ENCODE assay signal across 14 mouse cellular contexts in genomic region chr17:26137106-26137750, GRCm38 (mm10). TPM values are rescaled to one million over a fixed set of nuclear protein-coding genes. Genes with fewer than 3 reads are reported as not detected.
DNase-seq lines count a peak whose midpoint lies in the region; ATAC-seq and TF ChIP-seq lines count a peak whose summit lies in the region.
"Had no signal": no experiment of that assay in that cellular context is flagged by ENCODE, and none has a peak within 500 bp of the region (broad histone marks: within the 10 kb centered on the region; RNA-seq: fewer than 3 reads in every experiment).

No protein-coding gene starts in this region.

- H3K27me3 ChIP-seq in hindbrain, embryonic 10.5 days (ENCODE audit: insufficient read depth, poor library complexity, severe bottlenecking): no peaks in the 10 kb centered on the region; the same call in 1 of the 2 replicates
- no peaks in the 10 kb centered on the region for H3K27me3 ChIP-seq in hindbrain, embryonic 13.5 days
- no peaks in the 10 kb centered on the region for H3K27me3 ChIP-seq in neural tube, embryonic 13.5 days
- no peaks in the 10 kb centered on the region for H3K27me3 ChIP-seq in neural tube, embryonic 15.5 days (replicated peaks)
- H3K27me3 ChIP-seq in limb, embryonic 11.5 days (ENCODE audit: control insufficient read depth, insufficient read depth, low read length): no peaks in the 10 kb centered on the region
- no peaks in the 10 kb centered on the region for H3K27me3 ChIP-seq in myocyte (ENCODE audit: control insufficient read depth, insufficient read depth, insufficient read length)
- H3K27me3 ChIP-seq: embryonic facial prominence, embryonic 12.5 days; forebrain, embryonic 13.5 days had no signal

- H3K4me3 ChIP-seq in hindbrain, embryonic 10.5 days: 0 out of 2 replicates have a peak overlapping the region, but pooled peaks have one; percentile 96
- no peak overlapping the region for H3K4me3 ChIP-seq in hindbrain, embryonic 13.5 days
- H3K4me3 ChIP-seq in neural tube, embryonic 13.5 days: peak overlapping the region; percentile 95; the same call in 1 of the 2 replicates
- no peak overlapping the region for H3K4me3 ChIP-seq in neural tube, embryonic 15.5 days (replicated peaks)
- no peak overlapping the region for H3K4me3 ChIP-seq in limb, embryonic 11.5 days (ENCODE audit: low read depth, low read length)
- H3K4me3 ChIP-seq in myocyte: peak overlapping the region; percentile 61

- H3ac ChIP-seq in myocyte (ENCODE audit: control insufficient read depth, insufficient read length): no peak overlapping the region

- WGBS in hindbrain, embryonic 10.5 days: 92% methylated on average over 11 of the region's 11 CpGs
- WGBS in hindbrain, embryonic 13.5 days: 87% methylated on average over 11 of the region's 11 CpGs
- 92% methylated on average over 11 of the region's 11 CpGs for WGBS in neural tube, embryonic 13.5 days
- WGBS in neural tube, embryonic 15.5 days: 92% methylated on average over 11 of the region's 11 CpGs
- 87% methylated on average over 11 of the region's 11 CpGs for WGBS in limb, embryonic 11.5 days

- H3K4me1 ChIP-seq in hindbrain, embryonic 10.5 days (replicated peaks): peaks cover 30% of the 10 kb centered on the region
- H3K4me1 ChIP-seq in hindbrain, embryonic 13.5 days (replicated peaks): peaks cover 24% of the 10 kb centered on the region
- H3K4me1 ChIP-seq in neural tube, embryonic 13.5 days (replicated peaks): peaks cover 29% of the 10 kb centered on the region
- peaks cover 29% of the 10 kb centered on the region for H3K4me1 ChIP-seq in neural tube, embryonic 15.5 days
- H3K4me1 ChIP-seq in limb, embryonic 11.5 days (ENCODE audit: control insufficient read depth, insufficient read depth, low read length): peaks cover 12% of the 10 kb centered on the region

- no peak overlapping the region for H3K9ac ChIP-seq in hindbrain, embryonic 13.5 days
- H3K9ac ChIP-seq in neural tube, embryonic 13.5 days: no peak overlapping the region
- H3K9ac ChIP-seq in neural tube, embryonic 15.5 days (replicated peaks): no peak overlapping the region
- peak overlapping the region; percentile 97; the same call in 1 of the 2 replicates for H3K9ac ChIP-seq in limb, embryonic 11.5 days (ENCODE audit: low read length)

- H3K36me3 ChIP-seq in hindbrain, embryonic 10.5 days: peaks cover 24% of the 10 kb centered on the region
- H3K36me3 ChIP-seq in hindbrain, embryonic 13.5 days: peaks cover 4% of the 10 kb centered on the region
- peaks cover 10% of the 10 kb centered on the region for H3K36me3 ChIP-seq in neural tube, embryonic 13.5 days
- 0 out of 2 replicates have a peak, but pooled peaks cover 1% of the 10 kb centered on the region for H3K36me3 ChIP-seq in neural tube, embryonic 15.5 days
- no peaks in the 10 kb centered on the region for H3K36me3 ChIP-seq in limb, embryonic 11.5 days (ENCODE audit: control insufficient read depth, insufficient read depth, low read length)
- no peaks in the 10 kb centered on the region for H3K36me3 ChIP-seq in myocyte (ENCODE audit: control insufficient read depth, insufficient read depth)

- no peak for TF ChIP-seq POLR2A in myocyte (IDR thresholded peaks at IDR 0.05; ENCODE audit: insufficient read length, low read depth)

- peaks cover 34% of the 10 kb centered on the region for H3K79me2 ChIP-seq in myocyte (ENCODE audit: control insufficient read depth, insufficient read depth)

- H3K4me2 ChIP-seq in hindbrain, embryonic 13.5 days: no peak overlapping the region; the same call in 1 of the 2 replicates
- no peak overlapping the region for H3K4me2 ChIP-seq in neural tube, embryonic 13.5 days
- no peak overlapping the region for H3K4me2 ChIP-seq in neural tube, embryonic 15.5 days
- no peak overlapping the region for H3K4me2 ChIP-seq in limb, embryonic 11.5 days (ENCODE audit: low read depth, severe bottlenecking)
- no peak overlapping the region for H3K4me2 ChIP-seq in myocyte (ENCODE audit: low read depth)

- H3K27ac ChIP-seq in hindbrain, embryonic 10.5 days: peak overlapping the region; percentile 95
- no peak overlapping the region for H3K27ac ChIP-seq in hindbrain, embryonic 13.5 days
- H3K27ac ChIP-seq in neural tube, embryonic 13.5 days (replicated peaks): no peak overlapping the region
- no peak overlapping the region for H3K27ac ChIP-seq in neural tube, embryonic 15.5 days (replicated peaks)
- H3K27ac ChIP-seq in limb, embryonic 11.5 days (replicated peaks; ENCODE audit: low read depth, low read length): no peak overlapping the region

- no peak for ATAC-seq in hindbrain, embryonic 13.5 days (ENCODE audit: low FRiP score)
- no peak for ATAC-seq in neural tube, embryonic 13.5 days (ENCODE audit: low read depth)
- ATAC-seq in neural tube, embryonic 15.5 days (ENCODE audit: low FRiP score): no peak
- ATAC-seq in limb, embryonic 11.5 days (ENCODE audit: insufficient number of reproducible peaks, low FRiP score, low TSS enrichment, low read depth): no peak
- no peak for ATAC-seq in activated CD4-positive, CD25-positive, alpha-beta regulatory T cell, adult 4 months
- ATAC-seq: lung, postnatal 0 days had no signal

- H3K9me3 ChIP-seq in hindbrain, embryonic 10.5 days: no peaks in the 10 kb centered on the region
- H3K9me3 ChIP-seq in hindbrain, embryonic 13.5 days: no peaks in the 10 kb centered on the region
- no peaks in the 10 kb centered on the region for H3K9me3 ChIP-seq in neural tube, embryonic 13.5 days
- H3K9me3 ChIP-seq in neural tube, embryonic 15.5 days (replicated peaks): no peaks in the 10 kb centered on the region
- no peaks in the 10 kb centered on the region for H3K9me3 ChIP-seq in limb, embryonic 11.5 days (ENCODE audit: control insufficient read depth, low read length)
- H3K9me3 ChIP-seq: embryonic facial prominence, embryonic 12.5 days; forebrain, embryonic 13.5 days had no signal

- DNase-seq in hindbrain, embryonic 10.5 days (ENCODE audit: low spot score): no peak
- DNase-seq in limb, embryonic 11.5 days (ENCODE audit: low spot score): no peak
- DNase-seq: adrenal gland, adult 2 months; heart, adult 2 months; kidney, postnatal 25 days; thymus, postnatal 4 days had no signal

TF ChIP-seq in myocyte, 11 proteins besides CTCF, POLR2A, EP300 and RAD21:
- TF ChIP-seq E2F4 (IDR thresholded peaks at IDR 0.05; ENCODE audit: insufficient read depth): no peak

RNA-seq across cellular contexts. Expression of gene Axin1, which starts 1.3 kb away (rescaled TPM):
- polyA plus RNA-seq in hindbrain, embryonic 10.5 days (2016; fragmentation: Nextera tagmentation; extraction: Ambion mirVana): 9.1 and 9.4 TPM in 2 replicates
- polyA plus RNA-seq in hindbrain, embryonic 13.5 days (2015; fragmentation: Nextera tagmentation; extraction: Ambion mirVana): 8.5 and 9.7 TPM in 2 replicates
- polyA plus RNA-seq in neural tube, embryonic 13.5 days (2015; fragmentation: Nextera tagmentation; extraction: Ambion mirVana): 7.1 and 11.6 TPM in 2 replicates
- polyA plus RNA-seq in neural tube, embryonic 15.5 days (2015; fragmentation: Nextera tagmentation; extraction: Ambion mirVana): 7.7 and 13.1 TPM in 2 replicates
- 17.1 and 23.7 TPM in 2 replicates for polyA plus RNA-seq in limb, embryonic 11.5 days (2014; fragmentation: Nextera tagmentation; extraction: Ambion mirVana)
- 26.5 TPM for polyA plus RNA-seq in myocyte (2012; fragmentation: generic; extraction: Trizol)
- polyA plus RNA-seq in activated CD4-positive, CD25-positive, alpha-beta regulatory T cell, adult 4 months (2017; shearing (Covaris generic)): 10 to 100 TPM; 10.5 to 13.5 TPM

RNA-seq across cellular contexts. Expression of gene Mrpl28, which starts 13.9 kb away (rescaled TPM):
- 301 and 318 TPM in 2 replicates for polyA plus RNA-seq in hindbrain, embryonic 10.5 days (2016; fragmentation: Nextera tagmentation; extraction: Ambion mirVana)
- 177 and 178 TPM in 2 replicates for polyA plus RNA-seq in hindbrain, embryonic 13.5 days (2015; fragmentation: Nextera tagmentation; extraction: Ambion mirVana)
- polyA plus RNA-seq in neural tube, embryonic 13.5 days (2015; fragmentation: Nextera tagmentation; extraction: Ambion mirVana): 171 and 174 TPM in 2 replicates
- polyA plus RNA-seq in neural tube, embryonic 15.5 days (2015; fragmentation: Nextera tagmentation; extraction: Ambion mirVana): 186 and 187 TPM in 2 replicates
- 259 and 283 TPM in 2 replicates for polyA plus RNA-seq in limb, embryonic 11.5 days (2014; fragmentation: Nextera tagmentation; extraction: Ambion mirVana)
- polyA plus RNA-seq in myocyte (2012; fragmentation: generic; extraction: Trizol): 145 TPM
- 100 to 1,000 TPM; 111 to 135 TPM for polyA plus RNA-seq in activated CD4-positive, CD25-positive, alpha-beta regulatory T cell, adult 4 months (2017; shearing (Covaris generic))

RNA-seq across cellular contexts. Expression of gene Tmem8, which starts 24.1 kb away (rescaled TPM):
- polyA plus RNA-seq in hindbrain, embryonic 10.5 days (2016; fragmentation: Nextera tagmentation; extraction: Ambion mirVana): 1.8 and 1.9 TPM in 2 replicates
- 3.0 and 3.7 TPM in 2 replicates for polyA plus RNA-seq in hindbrain, embryonic 13.5 days (2015; fragmentation: Nextera tagmentation; extraction: Ambion mirVana)
- 3.3 TPM in 2 replicates for polyA plus RNA-seq in neural tube, embryonic 13.5 days (2015; fragmentation: Nextera tagmentation; extraction: Ambion mirVana)
- 4.3 and 5.9 TPM in 2 replicates for polyA plus RNA-seq in neural tube, embryonic 15.5 days (2015; fragmentation: Nextera tagmentation; extraction: Ambion mirVana)
- polyA plus RNA-seq in limb, embryonic 11.5 days (2014; fragmentation: Nextera tagmentation; extraction: Ambion mirVana): 0.40 and 0.55 TPM in 2 replicates
- 1.5 TPM for polyA plus RNA-seq in myocyte (2012; fragmentation: generic; extraction: Trizol)
- polyA plus RNA-seq in activated CD4-positive, CD25-positive, alpha-beta regulatory T cell, adult 4 months (2017; shearing (Covaris generic)): 1 to 10 TPM; 4.8 to 4.9 TPM

RNA-seq across cellular contexts. Expression of gene Nme4, which starts 41.8 kb away (rescaled TPM):
- 95.9 and 109 TPM in 2 replicates for polyA plus RNA-seq in hindbrain, embryonic 10.5 days (2016; fragmentation: Nextera tagmentation; extraction: Ambion mirVana)
- 29.8 and 31.6 TPM in 2 replicates for polyA plus RNA-seq in hindbrain, embryonic 13.5 days (2015; fragmentation: Nextera tagmentation; extraction: Ambion mirVana)
- polyA plus RNA-seq in neural tube, embryonic 13.5 days (2015; fragmentation: Nextera tagmentation; extraction: Ambion mirVana): 29.6 and 32.2 TPM in 2 replicates
- polyA plus RNA-seq in neural tube, embryonic 15.5 days (2015; fragmentation: Nextera tagmentation; extraction: Ambion mirVana): 20.3 and 37.4 TPM in 2 replicates
- 111 and 122 TPM in 2 replicates for polyA plus RNA-seq in limb, embryonic 11.5 days (2014; fragmentation: Nextera tagmentation; extraction: Ambion mirVana)
- 23.9 TPM for polyA plus RNA-seq in myocyte (2012; fragmentation: generic; extraction: Trizol)
- polyA plus RNA-seq in activated CD4-positive, CD25-positive, alpha-beta regulatory T cell, adult 4 months (2017; shearing (Covaris generic)): 1 to 10 TPM; 1.6 TPM

RNA-seq across cellular contexts. Expression of gene Decr2, which starts 47.1 kb away (rescaled TPM):
- 30.2 and 30.7 TPM in 2 replicates for polyA plus RNA-seq in hindbrain, embryonic 10.5 days (2016; fragmentation: Nextera tagmentation; extraction: Ambion mirVana)
- polyA plus RNA-seq in hindbrain, embryonic 13.5 days (2015; fragmentation: Nextera tagmentation; extraction: Ambion mirVana): 33.5 and 34.9 TPM in 2 replicates
- 32.7 and 35.1 TPM in 2 replicates for polyA plus RNA-seq in neural tube, embryonic 13.5 days (2015; fragmentation: Nextera tagmentation; extraction: Ambion mirVana)
- polyA plus RNA-seq in neural tube, embryonic 15.5 days (2015; fragmentation: Nextera tagmentation; extraction: Ambion mirVana): 42.8 and 42.9 TPM in 2 replicates
- 19.0 and 22.3 TPM in 2 replicates for polyA plus RNA-seq in limb, embryonic 11.5 days (2014; fragmentation: Nextera tagmentation; extraction: Ambion mirVana)
- 8.3 TPM for polyA plus RNA-seq in myocyte (2012; fragmentation: generic; extraction: Trizol)
- polyA plus RNA-seq in activated CD4-positive, CD25-positive, alpha-beta regulatory T cell, adult 4 months (2017; shearing (Covaris generic)): 10 to 100 TPM; 12.9 to 25.7 TPM

Comparison
In these comparisons a context has a peak if more than half of its experiments do, and no peak if none do; other contexts are left out.
1. H3K4me3 ChIP-seq: peak in hindbrain, embryonic 10.5 days (single experiment), neural tube, embryonic 13.5 days (single experiment) and myocyte (single experiment); none in hindbrain, embryonic 13.5 days (single experiment), neural tube, embryonic 15.5 days (single experiment) and limb, embryonic 11.5 days (single experiment).